ENCODE assay signal across 17 mouse cellular contexts in genomic region chr5:57755791-57756190, GRCm38 (mm10). TPM values are rescaled to one million over a fixed set of nuclear protein-coding genes. Genes with fewer than 3 reads are reported as not detected.
A peak's percentile ranks its signal among the peaks of the same experiment; 100 is the strongest.
DNase-seq lines count a peak whose midpoint lies in the region; ATAC-seq and TF ChIP-seq lines count a peak whose summit lies in the region.
"Had no signal": no experiment of that assay in that cellular context is flagged by ENCODE, and none has a peak within 500 bp of the region (broad histone marks: within the 10 kb centered on the region; RNA-seq: fewer than 3 reads in every experiment).

No protein-coding gene starts in this region.

- intact Hi-C loops in heart, postnatal 10 days (cut with DNase I): loop anchor here (5.0 kb wide), 1 partner anchor 38 kb away; the partner anchor contains the start of gene Pcdh7

- no peak for TF ChIP-seq EP300 in liver, postnatal 0 days (IDR thresholded peaks at IDR 0.05; ENCODE audit: low read depth)

- H3K9me3 ChIP-seq in embryonic facial prominence, embryonic 14.5 days (ENCODE audit: control insufficient read depth, low read length): no peaks in the 10 kb centered on the region
- no peaks in the 10 kb centered on the region for H3K9me3 ChIP-seq in embryonic facial prominence, embryonic 10.5 days
- no peaks in the 10 kb centered on the region for H3K9me3 ChIP-seq in liver, postnatal 0 days (ENCODE audit: low read length)
- H3K9me3 ChIP-seq: forebrain, embryonic 13.5 days; midbrain, embryonic 13.5 days; neural tube, embryonic 13.5 days had no signal

- no peak overlapping the region for H3K9ac ChIP-seq in embryonic facial prominence, embryonic 14.5 days (ENCODE audit: low read depth, low read length)
- H3K9ac ChIP-seq in liver, adult 2 months (ENCODE audit: low read depth, low read length): no peak overlapping the region
- no peak overlapping the region for H3K9ac ChIP-seq in liver, postnatal 0 days (replicated peaks)
- H3K9ac ChIP-seq: forebrain, embryonic 13.5 days; hindbrain, embryonic 14.5 days; midbrain, embryonic 13.5 days; neural tube, embryonic 13.5 days had no signal

- TF ChIP-seq CTCF in liver, adult 2 months (IDR thresholded peaks at IDR 0.05; ENCODE audit: low read depth, low read length): no peak
- no peak for TF ChIP-seq CTCF in liver, postnatal 0 days (IDR thresholded peaks at IDR 0.05; ENCODE audit: low read depth)

- DNase-seq in embryonic facial prominence, embryonic 14.5 days (ENCODE audit: low spot score): peak; percentile 36
- no peak for DNase-seq in embryonic facial prominence, embryonic 10.5 days (ENCODE audit: low spot score)
- peak; percentile 4 for DNase-seq in liver, adult 2 months (ENCODE audit: extremely low read depth, low read depth, low spot score)
- no peak for DNase-seq in liver, postnatal 0 days
- DNase-seq in fibroblast of lung, adult 2 months (ENCODE audit: low read depth): peak; percentile 51
- DNase-seq in heart, postnatal 10 days: peak; percentile 33 to 59
- no peak for DNase-seq in kidney, postnatal 4 days
- DNase-seq in adrenal gland, adult 8-10 months: no peak
- DNase-seq: adrenal gland, adult 2 months; embryo, embryonic 11 days; kidney, postnatal 36 days; lung, adult 18-20 months; right cerebral cortex, postnatal 4 days had no signal

- H3K4me2 ChIP-seq in embryonic facial prominence, embryonic 14.5 days (ENCODE audit: low read depth, low read length): no peak overlapping the region
- no peak overlapping the region for H3K4me2 ChIP-seq in liver, postnatal 0 days (ENCODE audit: low read depth, low read length)
- H3K4me2 ChIP-seq: forebrain, embryonic 13.5 days; hindbrain, embryonic 14.5 days; midbrain, embryonic 13.5 days; neural tube, embryonic 13.5 days had no signal

- H3K4me3 ChIP-seq in embryonic facial prominence, embryonic 14.5 days (ENCODE audit: low read depth, low read length): no peak overlapping the region
- H3K4me3 ChIP-seq in embryonic facial prominence, embryonic 10.5 days: no peak overlapping the region
- no peak overlapping the region for H3K4me3 ChIP-seq in liver, adult 2 months (ENCODE audit: insufficient read depth, low read depth, low read length)
- H3K4me3 ChIP-seq in liver, postnatal 0 days (ENCODE audit: low read depth, low read length): no peak overlapping the region
- H3K4me3 ChIP-seq: forebrain, embryonic 13.5 days; midbrain, embryonic 13.5 days; neural tube, embryonic 13.5 days had no signal

- no peaks in the 10 kb centered on the region for H3K36me3 ChIP-seq in embryonic facial prominence, embryonic 14.5 days (ENCODE audit: control insufficient read depth, insufficient read depth, low read length)
- no peaks in the 10 kb centered on the region for H3K36me3 ChIP-seq in embryonic facial prominence, embryonic 10.5 days (replicated peaks)
- H3K36me3 ChIP-seq in liver, adult 2 months (ENCODE audit: control insufficient read depth, insufficient read depth, low read length): no peaks in the 10 kb centered on the region
- H3K36me3 ChIP-seq in liver, postnatal 0 days (replicated peaks; ENCODE audit: insufficient read depth, low read length): no peaks in the 10 kb centered on the region
- H3K36me3 ChIP-seq: neural tube, embryonic 13.5 days had no signal

- H3K4me1 ChIP-seq in embryonic facial prominence, embryonic 14.5 days (ENCODE audit: control insufficient read depth, insufficient read depth, low read length): peaks cover 12% of the 10 kb centered on the region
- peaks cover 23% of the 10 kb centered on the region for H3K4me1 ChIP-seq in embryonic facial prominence, embryonic 10.5 days
- H3K4me1 ChIP-seq in liver, adult 2 months (ENCODE audit: control insufficient read depth, insufficient read depth, low read length): no peaks in the 10 kb centered on the region
- peaks cover 15% of the 10 kb centered on the region for H3K4me1 ChIP-seq in liver, postnatal 0 days (ENCODE audit: insufficient read depth)

- TF ChIP-seq POLR2A in liver, adult 2 months (IDR thresholded peaks at IDR 0.05; ENCODE audit: extremely low read depth, insufficient read depth, low read length): no peak

- H3K27me3 ChIP-seq in embryonic facial prominence, embryonic 14.5 days (replicated peaks; ENCODE audit: control insufficient read depth, insufficient read depth, low read length): no peaks in the 10 kb centered on the region
- no peaks in the 10 kb centered on the region for H3K27me3 ChIP-seq in embryonic facial prominence, embryonic 10.5 days (replicated peaks; ENCODE audit: low read depth, poor library complexity, severe bottlenecking)
- no peaks in the 10 kb centered on the region for H3K27me3 ChIP-seq in liver, adult 2 months (ENCODE audit: control insufficient read depth, insufficient read depth, low read length)
- H3K27me3 ChIP-seq in liver, postnatal 0 days (ENCODE audit: insufficient read depth, low read length): no peaks in the 10 kb centered on the region
- H3K27me3 ChIP-seq: forebrain, embryonic 13.5 days; midbrain, embryonic 13.5 days; neural tube, embryonic 13.5 days had no signal

- H3K27ac ChIP-seq in embryonic facial prominence, embryonic 14.5 days (replicated peaks; ENCODE audit: low read depth, low read length): no peak overlapping the region
- no peak overlapping the region for H3K27ac ChIP-seq in embryonic facial prominence, embryonic 10.5 days (replicated peaks)
- H3K27ac ChIP-seq in liver, adult 2 months (replicated peaks; ENCODE audit: insufficient read depth, low read depth, low read length): no peak overlapping the region
- H3K27ac ChIP-seq in liver, postnatal 0 days (ENCODE audit: low read depth): no peak overlapping the region
- H3K27ac ChIP-seq: forebrain, embryonic 13.5 days; hindbrain, embryonic 14.5 days; midbrain, embryonic 13.5 days; neural tube, embryonic 13.5 days had no signal

- no peaks in the 10 kb centered on the region for H3K79me2 ChIP-seq in liver, adult 2 months (ENCODE audit: control insufficient read depth, insufficient read depth, low read length)

- 6% methylated on average over 1 of the region's 1 CpGs for WGBS in embryonic facial prominence, embryonic 14.5 days
- 21% methylated on average over 1 of the region's 1 CpGs for WGBS in embryonic facial prominence, embryonic 10.5 days
- WGBS in liver, adult 2 months: 38% methylated on average over 1 of the region's 1 CpGs
- WGBS in liver, postnatal 0 days (ENCODE audit: insufficient replicate concordance): 57% methylated on average over 1 of the region's 1 CpGs

- no peak for ATAC-seq in embryonic facial prominence, embryonic 14.5 days (ENCODE audit: low read depth)
- no peak for ATAC-seq in liver, postnatal 0 days
- ATAC-seq: forebrain, embryonic 13.5 days; midbrain, embryonic 13.5 days had no signal

RNA-seq across cellular contexts. Expression of gene Pcdh7, which starts 38.0 kb away (rescaled TPM):
- polyA plus RNA-seq in embryonic facial prominence, embryonic 14.5 days (2014; fragmentation: Nextera tagmentation; extraction: Ambion mirVana): 14.0 TPM in 2 replicates
- 6.2 and 7.0 TPM in 2 replicates for polyA plus RNA-seq in embryonic facial prominence, embryonic 10.5 days (2016; fragmentation: Nextera tagmentation; extraction: Ambion mirVana)
- total RNA-seq in liver, adult 2 months (2014; rRNA removed): 1.3 and 1.5 TPM in 2 replicates
- 0.29 and 0.32 TPM in 2 replicates for polyA plus RNA-seq in liver, adult 2 months (2012; rRNA removed)
- polyA plus RNA-seq in liver, postnatal 0 days (2015; fragmentation: Nextera tagmentation; extraction: Ambion mirVana): 0.37 and 0.38 TPM in 2 replicates
- total RNA-seq in heart, postnatal 10 days (2021): 100 to 1,000 TPM; 121 to 128 TPM
- total RNA-seq in adrenal gland, adult 8-10 months (2022): 1 to 10 TPM; 1.6 to 3.4 (median 2.0) TPM

Comparison
In these comparisons a context has a peak if more than half of its experiments do, and no peak if none do; other contexts are left out.
1. DNase-seq: peak in embryonic facial prominence, embryonic 14.5 days (single experiment), liver, adult 2 months (single experiment), fibroblast of lung, adult 2 months (single experiment) and heart, postnatal 10 days (2 of 2); none in embryonic facial prominence, embryonic 10.5 days (single experiment), liver, postnatal 0 days (single experiment), kidney, postnatal 4 days (0 of 2) and adrenal gland, adult 8-10 months (single experiment).